Mouse (Mus musculus) activated CD4-positive, CD25-positive, alpha-beta regulatory T cell, adult 9 weeks (primary cell): ENCODE data around the gene Gm21103. TPM values are rescaled to one million over a fixed set of nuclear protein-coding genes. Genes with fewer than 3 reads are reported as not detected.

Experiments used
- polyA plus RNA-seq: library from polyadenylated mRNA; unstranded; fragments of 100-300 nt; shearing (Covaris generic); gene quantifications from one replicate; pipeline ENCODE4 v1.2.1, GENCODE M21; 2017

The Gm21103 gene
- not detected for polyA plus RNA-seq

GRCm38 (mm10) chr14:6304743-6305142, at the start of gene Gm21103:
TSS of gene Gm21103 (minus strand) at chr14:6304843.

GRCm38 (mm10) chr14:6343578-6343977, 38.9 kb upstream of the Gm21103 start, which contains the start of gene Gm3618:
TSS of gene Gm3618 (minus strand) at chr14:6343678.

GRCm38 (mm10) chr14:6286931-6287715, 17.5 kb downstream of the Gm21103 start, which contains the start of gene Gm3411:
TSS of gene Gm3411 (minus strand) at chr14:6287250.

Other genes starting within 250 kb of the Gm21103 start
- 0.26 TPM for gene Gm6337, start 246.6 kb downstream of the Gm21103 start, polyA plus RNA-seq
- 5.2 TPM for gene Gm8206, start 210.9 kb downstream of the Gm21103 start, polyA plus RNA-seq
- gene Gm3468, start 196.2 kb downstream of the Gm21103 start, polyA plus RNA-seq, result 9.5 TPM
- gene Gm3476, start 179.0 kb downstream of the Gm21103 start, polyA plus RNA-seq, result not detected
- not detected for gene Gm21560, start 85.6 kb downstream of the Gm21103 start, polyA plus RNA-seq
- 3.0 TPM for gene Gm3411, start 17.6 kb downstream of the Gm21103 start, polyA plus RNA-seq
- not detected for gene Gm3618, start 38.8 kb upstream of the Gm21103 start, polyA plus RNA-seq
- gene Gm16440, start 85.5 kb upstream of the Gm21103 start, polyA plus RNA-seq, result not detected
- 1.1 TPM for gene Gm3591, start 107.6 kb upstream of the Gm21103 start, polyA plus RNA-seq
- not detected for gene Gm3594, start 139.8 kb upstream of the Gm21103 start, polyA plus RNA-seq
- gene Gm8356, start 232.4 kb upstream of the Gm21103 start, polyA plus RNA-seq, result not detected